Mouse (Mus musculus) myocyte (in vitro differentiated cells): ENCODE results near the gene Ugt1a9.

ENCODE experiments used
- POLR2A ChIP-seq: IDR thresholded peaks from one replicate; pipeline ENCODE4 v1.6.1; 2011; ENCODE audit warnings: low read depth, mild to moderate bottlenecking, control low read depth, moderate library complexity; ENCODE audit not compliant: insufficient read length
- SRF ChIP-seq: IDR thresholded peaks from one replicate; pipeline ENCODE4 v1.6.1; 2011; ENCODE audit warnings: low read depth; ENCODE audit not compliant: control insufficient read depth, insufficient read length
- USF1 ChIP-seq: IDR thresholded peaks from one replicate; pipeline ENCODE4 v1.6.1; 2011; ENCODE audit warnings: low read depth, mild to moderate bottlenecking, control low read depth, moderate library complexity

DNA sequence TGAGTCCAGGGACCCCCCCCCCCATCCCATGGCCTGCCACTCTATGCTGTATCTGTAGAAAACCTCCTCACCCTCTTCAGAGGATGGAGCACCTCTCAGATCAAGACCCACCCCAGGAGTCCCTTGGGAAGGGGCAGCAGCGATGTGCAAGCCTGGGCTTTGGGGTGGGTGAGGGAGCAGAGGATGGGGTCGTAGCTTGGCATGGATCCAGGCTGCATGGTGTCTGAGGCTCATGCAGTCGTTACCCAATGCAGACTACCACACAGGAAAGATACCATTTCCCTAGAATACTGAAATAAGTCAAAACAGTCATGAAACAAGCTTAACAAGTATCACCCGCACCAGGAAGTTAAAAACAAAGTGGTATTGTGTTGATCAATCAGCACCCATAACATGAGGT, 178.1 kb downstream of the Ugt1a9 start:
- TF ChIP-seq USF1 (no peak), POLR2A (no peak), SRF (no peak)
